Mouse (Mus musculus) layer of hippocampus, postnatal 25 days (tissue): ENCODE results near the gene 9530077C05Rik. TPM values are rescaled to one million over a fixed set of nuclear protein-coding genes. Genes with fewer than 3 reads are reported as not detected.

Experiments
- total RNA-seq, 2 experiments: library from RNA; stranded (reverse); gene quantifications; 2 replicates each; pipeline ENCODE4 v1.2.3; 2021

9530077C05Rik gene
- total RNA-seq, 2 experiments from 2014 or later, result 6.0 to 6.8 TPM

Other genes with a start within 250 kb of the 9530077C05Rik start
- gene Zfp872, start 223.4 kb upstream of the 9530077C05Rik start, total RNA-seq, result not detected
- gene Zfp809, start 185.8 kb upstream of the 9530077C05Rik start, total RNA-seq, result 10 to 100 TPM; 19.7 to 22.7 TPM
- 1 to 10 TPM; 5.0 to 5.5 TPM for gene Zfp599, start 151.6 kb upstream of the 9530077C05Rik start, total RNA-seq
- 10 to 100 TPM; 16.0 to 17.8 TPM for gene Zfp810, start 103.9 kb upstream of the 9530077C05Rik start, total RNA-seq
- gene Anln, start 22.3 kb upstream of the 9530077C05Rik start, total RNA-seq, result 10 to 100 TPM; 17.9 to 23.8 TPM
- gene Gm17545, start 42.8 kb downstream of the 9530077C05Rik start, total RNA-seq, result not detected
- gene Rp9, start 58.2 kb downstream of the 9530077C05Rik start, total RNA-seq, result 10 to 100 TPM; 29.2 to 32.4 TPM
- 10 to 100 TPM; 22.1 to 25.2 TPM for gene Bbs9, start 64.2 kb downstream of the 9530077C05Rik start, total RNA-seq